Mouse (Mus musculus) layer of hippocampus, postnatal 14 days (tissue): ENCODE results near the gene Gm6676. TPM values are rescaled to one million over a fixed set of nuclear protein-coding genes. Genes with fewer than 3 reads are reported as not detected.
"Not testable (repeated sequence)": the region's sequence is repeated elsewhere in the genome, so short reads cannot be mapped to it uniquely, and the experiment has no call there.

Experiments used
- DNase-seq, 2 experiments: peaks; one replicate each; pipeline ENCODE4 v3.0.0; 2021 to 2022; ENCODE audit warnings: low spot score in 2 of 2, mixed read lengths in 1 of 2
- long read RNA-seq, 2 experiments: library from polyadenylated mRNA; stranded (forward); transcript quantifications; one replicate each; pipeline ENCODE4 v2.0.0; 2021
- total RNA-seq, 2 experiments: library from RNA; stranded (reverse); gene quantifications; 2 replicates each; pipeline ENCODE4 v1.2.3; 2021

Gm6676 gene
- total RNA-seq, result not detected
- long read RNA-seq, experiment 1, result 0 reads
- long read RNA-seq, experiment 2, result 0 reads

DNA sequence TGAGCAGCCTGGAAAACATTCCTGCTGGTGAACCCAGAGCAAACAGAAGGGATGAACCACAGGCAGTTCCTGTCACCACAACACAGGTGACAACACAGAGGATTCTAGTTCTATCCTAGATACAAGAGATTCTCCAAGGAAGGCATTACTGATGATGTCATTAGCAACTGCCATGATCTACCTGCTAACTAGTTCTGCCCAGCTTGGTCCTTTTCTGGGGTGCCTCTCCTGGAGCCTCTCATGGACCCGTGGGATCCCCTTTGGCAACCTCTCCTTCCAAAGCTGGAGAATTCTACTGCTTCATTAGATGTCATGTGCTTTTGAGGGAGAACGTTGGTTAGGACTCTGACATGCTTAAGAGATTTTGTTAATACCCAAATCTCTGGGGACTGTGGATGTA is at the start of gene Gm6676:
Gm6676 (minus strand) TSS at position 101 of the 400 bp plus-strand sequence.
- not testable (repeated sequence) for DNase-seq

DNA sequence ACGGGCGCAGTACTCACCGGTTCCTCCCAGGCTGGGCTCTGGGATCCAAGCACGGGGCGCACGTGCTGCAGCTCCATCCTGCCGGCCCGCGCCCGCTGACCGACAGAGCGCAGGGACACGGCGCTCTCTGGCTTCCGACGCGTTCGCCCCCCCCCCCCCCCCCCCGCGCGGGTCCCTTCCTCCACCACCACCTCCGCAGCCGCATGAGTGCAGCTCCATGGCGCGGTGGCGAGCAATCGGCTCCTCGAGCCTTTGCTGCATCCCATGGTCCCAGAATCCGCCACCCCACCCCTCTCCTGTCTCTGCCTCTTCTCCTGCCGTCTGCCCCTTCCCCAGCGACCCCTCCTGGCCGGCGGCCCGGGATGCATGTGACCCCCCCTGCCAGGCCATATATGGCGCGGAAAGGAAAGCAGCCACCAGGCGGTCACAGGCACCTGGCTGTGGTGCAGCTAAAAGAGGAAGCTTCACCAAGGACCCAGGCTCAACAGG is 49.3 kb upstream of the Gm6676 start, which contains the start of gene Gm3512:
Gm3512 (minus strand) TSS at position 51 of the 489 bp plus-strand sequence.
- DNase-seq, result peak in 1 of 2 experiments; percentile 1

DNA sequence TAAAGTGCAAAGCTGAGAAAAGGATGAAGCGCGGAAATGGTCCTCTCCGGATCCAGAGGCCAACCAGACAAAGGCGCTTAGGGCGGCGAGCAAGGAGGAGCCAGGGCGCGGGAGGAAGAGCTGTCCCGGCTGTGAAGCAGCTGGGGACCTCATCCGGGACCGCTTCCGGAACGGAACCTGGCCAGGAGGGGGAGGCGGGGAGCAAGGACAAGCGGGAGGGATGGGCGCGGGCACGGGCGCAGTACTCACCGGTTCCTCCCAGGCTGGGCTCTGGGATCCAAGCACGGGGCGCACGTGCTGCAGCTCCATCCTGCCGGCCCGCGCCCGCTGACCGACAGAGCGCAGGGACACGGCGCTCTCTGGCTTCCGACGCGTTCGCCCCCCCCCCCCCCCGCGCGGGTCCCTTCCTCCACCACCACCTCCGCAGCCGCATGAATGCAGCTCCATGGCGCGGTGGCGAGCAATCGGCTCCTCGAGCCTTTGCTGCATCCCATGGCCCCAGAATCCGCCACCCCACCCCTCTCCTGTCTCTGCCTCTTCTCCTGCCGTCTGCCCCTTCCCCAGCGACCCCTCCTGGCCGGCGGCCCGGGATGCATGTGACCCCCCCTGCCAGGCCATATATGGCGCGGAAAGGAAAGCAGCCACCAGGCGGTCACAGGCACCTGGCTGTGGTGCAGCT is 19.9 kb downstream of the Gm6676 start:
- DNase-seq, result peak; percentile 0 to 1

DNA sequence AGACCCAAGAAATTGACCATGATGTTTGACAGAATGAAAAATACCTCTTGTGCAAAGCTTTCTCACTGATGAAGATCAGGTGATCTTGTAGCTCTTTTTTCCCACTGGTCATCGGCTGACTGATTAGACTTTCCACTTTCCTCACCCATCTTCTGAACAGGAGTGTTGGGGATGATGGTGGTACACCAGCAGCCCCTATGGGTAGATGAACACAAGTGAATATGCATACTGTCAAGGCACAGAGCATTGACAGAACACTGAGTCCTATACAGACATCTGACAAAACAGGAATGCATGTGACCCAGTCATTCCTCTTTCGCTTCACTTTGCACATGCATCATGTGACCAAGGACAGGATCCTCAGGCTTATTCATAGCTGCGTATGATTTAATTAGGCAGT is 24.7 kb downstream of the Gm6676 start, which contains the start of gene Gm3696:
Gm3696 (minus strand) TSS at position 101 of the 400 bp plus-strand sequence.
- DNase-seq, result not testable (repeated sequence)

Other genes with a start within 250 kb of the Gm6676 start
- gene Gm3667, start 235.4 kb downstream of the Gm6676 start, total RNA-seq, result 1 to 10 TPM; 1.8 to 1.9 TPM
- gene Gm6356, start 151.6 kb downstream of the Gm6676 start, total RNA-seq, result under 1 TPM in 1 of 2 experiments, not detected in 1; 0.21 TPM
- gene Gm10406, start 98.0 kb downstream of the Gm6676 start, total RNA-seq, result 1 to 10 TPM in 1 of 2 experiments, under 1 TPM in 1; 0.37 to 1.4 TPM
- not detected for gene Gm3685, start 80.4 kb downstream of the Gm6676 start, total RNA-seq
- 1 to 10 TPM; 2.3 to 2.8 TPM for gene Gm3696, start 24.8 kb downstream of the Gm6676 start, total RNA-seq
- gene Gm3512, start 49.1 kb upstream of the Gm6676 start, total RNA-seq, result 1 to 10 TPM; 1.4 to 1.6 TPM
- gene Gm16434, start 69.1 kb upstream of the Gm6676 start, total RNA-seq, result not detected
- gene Gm3727, start 139.3 kb upstream of the Gm6676 start, total RNA-seq, result not detected
- 1 to 10 TPM in 1 of 2 experiments, under 1 TPM in 1; 0.48 to 1.0 TPM for gene Gm3739, start 189.6 kb upstream of the Gm6676 start, total RNA-seq
- not detected for gene Gm5797, start 207.0 kb upstream of the Gm6676 start, total RNA-seq
- not detected for gene Gm8374, start 239.7 kb upstream of the Gm6676 start, total RNA-seq